Mouse (Mus musculus): ENCODE measurements around the gene Gm20888. TPM values are rescaled to one million over a fixed set of nuclear protein-coding genes. Genes with fewer than 3 reads are reported as not detected.

The Gm20888 gene
- polyA plus RNA-seq (2014; fragmentation: Illumina TruSeq; extraction: RNeasy Lipid Tissue Mini Kit (QIAGEN cat#74804); ENCODE audit: low read depth, low replicate concordance), result not detected

GRCm38 (mm10) chrY:70441582-70441981, at the start of gene Gm20888:
Gene Gm20888, plus strand, starts transcription at chrY:70441882.

Other genes starting within 250 kb of the Gm20888 start
- 0.43 TPM for gene Gm21118, start 168.2 kb upstream of the Gm20888 start, polyA plus RNA-seq (2014; fragmentation: Illumina TruSeq; extraction: RNeasy Lipid Tissue Mini Kit (QIAGEN cat#74804); ENCODE audit: low read depth, low replicate concordance)
- gene Gm29423, start 138.6 kb upstream of the Gm20888 start, polyA plus RNA-seq (2014; fragmentation: Illumina TruSeq; extraction: RNeasy Lipid Tissue Mini Kit (QIAGEN cat#74804); ENCODE audit: low read depth, low replicate concordance), result not detected
- gene Gm29644, start 138.5 kb upstream of the Gm20888 start, polyA plus RNA-seq (2014; fragmentation: Illumina TruSeq; extraction: RNeasy Lipid Tissue Mini Kit (QIAGEN cat#74804); ENCODE audit: low read depth, low replicate concordance), result not detected

Data from adipose tissue, adult 10 weeks (tissue).